Mouse (Mus musculus) cortical plate, adult 2 months (tissue): ENCODE results near the gene Susd6.

Experiments
- CTCF ChIP-seq: fragments of 200-500 bp; IDR thresholded peaks from 2 replicates; pipeline ENCODE4 v1.5.1; 2011; ENCODE audit warnings: mild to moderate bottlenecking, control low read depth, low read length; ENCODE audit not compliant: insufficient read depth; ENCODE audit errors: extremely low read depth
- POLR2A ChIP-seq: fragments of 200-500 bp; IDR thresholded peaks from 2 replicates; pipeline ENCODE4 v1.6.1; 2011; ENCODE audit warnings: mild to moderate bottlenecking, low read length, control low read depth; ENCODE audit not compliant: insufficient read depth; ENCODE audit errors: extremely low read depth

DNA sequence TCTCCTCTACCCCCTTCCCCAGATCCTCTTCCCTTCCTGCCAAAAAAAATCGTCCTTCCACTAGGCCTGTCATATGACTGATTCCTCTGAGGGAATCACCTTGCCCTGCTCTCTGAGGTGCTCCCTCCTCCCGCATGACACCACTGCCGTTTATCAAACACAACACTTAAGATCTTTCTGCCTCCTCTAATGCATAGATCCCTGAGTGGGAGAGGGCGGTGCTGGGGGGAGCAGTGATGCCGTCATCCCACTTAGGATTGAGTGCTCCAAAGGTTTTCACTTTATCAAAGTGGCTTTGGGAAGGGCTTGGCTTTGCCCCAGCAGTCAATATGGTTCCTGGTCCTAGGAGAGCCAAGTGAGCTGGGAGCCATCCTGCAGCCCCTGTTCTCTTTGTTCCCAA is 93.6 kb downstream of the Susd6 start:
- no peak for TF ChIP-seq CTCF
- no peak for TF ChIP-seq POLR2A
